Mouse (Mus musculus): ENCODE measurements around the gene Tmc8.

Gene Tmc8

GRCm38 (mm10) chr11:117781993-117782704, at the start of gene Tmc8, which contains the start of gene Tmc6:
Tmc8 (plus strand) TSS chr11:117782076.
Tmc6 (minus strand) TSS chr11:117782198.
- DNase-seq (ENCODE audit: low spot score in 2 of 2), result peak; percentile 64 to 83

DNA sequence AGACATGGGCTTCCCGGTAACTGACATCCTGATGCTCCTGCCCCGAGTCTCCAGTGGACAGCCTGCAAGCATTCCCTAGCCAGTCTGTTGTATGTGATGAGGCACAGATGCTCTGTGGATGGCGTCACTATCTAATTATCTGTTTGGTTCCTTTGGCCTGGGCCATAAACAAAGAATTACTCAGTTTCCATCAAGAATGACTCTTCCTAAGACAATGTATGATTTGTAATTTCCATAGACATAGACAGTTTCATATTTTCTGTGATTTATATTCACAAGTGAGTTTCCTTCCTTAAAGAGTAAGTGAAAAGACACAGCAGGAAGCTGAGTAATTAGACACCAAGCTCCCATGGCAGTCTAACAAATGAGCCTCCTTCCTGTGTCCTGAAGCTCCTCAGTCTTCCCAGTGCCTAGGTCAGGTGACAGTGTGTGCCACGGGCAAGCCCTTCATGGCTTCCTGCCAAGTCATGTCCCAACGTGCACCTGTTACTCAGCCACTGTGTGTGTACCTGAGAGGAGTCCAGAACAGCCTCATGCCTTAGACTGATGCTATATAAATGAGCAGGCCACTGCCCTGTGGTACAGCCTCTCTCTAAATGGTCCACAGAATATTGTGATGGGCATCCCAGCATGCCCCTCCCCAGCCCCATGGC, 45.7 kb upstream of the Tmc8 start:
- no peak for DNase-seq (ENCODE audit: low spot score in 2 of 2)

- DNase-seq (ENCODE audit: low spot score in 2 of 2), result no peak
Observed at GRCm38 (mm10) chr11:117738123-117738522, 43.8 kb upstream of the Tmc8 start.

DNA sequence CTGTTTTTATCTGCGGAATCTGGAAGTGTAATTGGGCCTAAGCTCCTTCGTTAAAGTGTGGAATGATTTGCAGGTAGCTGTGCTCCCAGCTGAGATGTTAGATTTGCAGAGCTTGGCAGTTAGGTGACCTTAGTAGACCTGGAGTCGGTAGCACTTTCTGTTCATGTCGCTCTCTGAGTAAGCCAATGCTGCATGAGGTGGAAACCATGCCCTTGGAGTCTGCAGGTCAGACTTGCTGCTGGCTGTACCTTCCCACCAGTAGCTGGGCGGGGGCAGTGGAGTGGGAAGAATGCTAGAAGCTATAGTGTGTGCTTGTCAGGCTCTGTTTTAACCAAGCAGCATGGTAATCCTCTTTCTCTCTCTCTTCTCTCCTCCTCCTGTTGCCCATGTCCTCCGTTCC, 40.7 kb upstream of the Tmc8 start:
- no peak for DNase-seq (ENCODE audit: low spot score in 2 of 2)

DNA sequence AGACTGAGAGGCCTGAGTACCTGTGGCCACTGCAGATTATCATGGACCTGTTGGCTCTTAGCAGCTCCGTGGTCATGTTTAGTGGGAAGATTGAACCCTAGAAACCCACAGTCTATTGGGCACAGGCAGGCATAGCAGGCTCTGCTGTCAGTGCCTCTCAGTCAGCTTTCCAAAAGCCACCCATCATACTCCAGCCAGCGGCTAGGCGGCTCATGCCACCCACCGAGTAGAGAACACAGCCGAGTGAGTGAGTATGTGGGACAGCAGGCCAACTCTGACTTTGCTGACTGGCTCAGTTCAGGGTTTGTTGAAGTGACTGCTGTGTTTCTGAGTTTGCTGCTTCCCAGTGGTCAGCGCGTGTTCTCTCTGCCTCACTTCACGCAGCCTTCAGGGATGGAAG, 39.6 kb upstream of the Tmc8 start:
- DNase-seq (ENCODE audit: low spot score in 2 of 2), result no peak

- no peak for DNase-seq (ENCODE audit: low spot score in 2 of 2)
Observed at GRCm38 (mm10) chr11:117742715-117743114, 39.2 kb upstream of the Tmc8 start.

GRCm38 (mm10) chr11:117743454-117744030, 38.3 kb upstream of the Tmc8 start:
- DNase-seq (ENCODE audit: low spot score in 2 of 2), result no peak

GRCm38 (mm10) chr11:117748628-117749027, 33.2 kb upstream of the Tmc8 start:
- no peak for DNase-seq (ENCODE audit: low spot score in 2 of 2)

DNA sequence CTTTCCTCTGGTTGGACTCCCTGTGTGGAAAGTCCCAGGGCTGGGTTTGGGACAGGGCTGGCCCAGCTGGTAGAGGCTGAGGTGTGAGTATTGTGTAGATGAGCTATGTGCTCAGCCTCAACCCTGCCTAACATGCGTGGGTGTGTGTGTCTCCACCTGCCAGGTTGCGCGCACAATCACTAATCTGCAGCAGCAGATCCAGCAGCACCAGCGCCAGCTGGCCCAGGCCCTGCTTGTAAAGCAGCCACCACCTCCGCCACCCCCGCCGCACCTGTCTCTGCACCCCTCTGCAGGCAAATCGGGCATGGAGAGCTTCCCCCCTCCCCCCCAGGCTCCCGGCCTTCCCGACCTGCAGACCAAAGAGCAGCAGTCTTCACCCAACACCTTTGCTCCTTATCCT, 32.5 kb upstream of the Tmc8 start:
- no peak for DNase-seq (ENCODE audit: low spot score in 2 of 2)

DNA sequence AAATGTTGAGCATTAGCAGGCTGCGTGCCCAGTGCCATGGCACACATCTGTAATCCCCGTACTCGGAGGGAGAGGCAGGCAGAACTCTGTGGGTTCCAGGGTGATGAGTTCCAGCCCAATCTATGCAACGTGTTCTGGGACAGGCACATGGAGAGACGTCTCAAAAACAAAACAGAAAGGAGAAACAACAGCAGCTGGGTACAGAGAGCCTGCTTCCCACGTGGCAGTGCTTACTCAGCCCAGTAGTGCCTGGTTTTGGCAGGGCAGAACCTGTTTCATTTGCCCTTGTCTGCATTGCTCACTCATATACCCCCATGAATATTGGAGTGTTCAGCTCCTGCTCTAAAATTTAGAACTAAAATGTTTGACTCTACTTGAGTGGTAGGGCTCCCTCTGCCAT, 30.3 kb upstream of the Tmc8 start:
- no peak for DNase-seq (ENCODE audit: low spot score in 2 of 2)

DNA sequence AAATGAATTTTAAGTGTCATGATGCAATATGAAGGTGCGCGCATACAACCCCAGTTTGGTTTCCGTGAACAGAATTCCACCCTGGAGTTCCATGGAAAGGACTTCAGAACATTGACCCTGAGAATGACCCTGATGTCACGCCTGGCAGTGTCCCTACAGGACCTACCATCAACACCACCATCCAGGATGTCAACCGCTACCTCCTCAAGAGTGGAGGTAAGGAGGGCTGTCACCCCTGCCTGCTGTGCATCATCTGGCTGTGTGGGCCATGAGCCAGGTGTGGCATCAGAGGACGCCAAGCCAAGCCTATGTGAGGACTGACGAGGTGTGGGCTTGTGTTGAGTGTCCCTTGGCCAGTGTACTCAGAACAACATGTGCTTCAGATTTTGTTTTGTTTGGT, 26.0 kb upstream of the Tmc8 start:
- DNase-seq (ENCODE audit: low spot score in 2 of 2), result no peak

- no peak for DNase-seq (ENCODE audit: low spot score in 2 of 2)
Observed at GRCm38 (mm10) chr11:117759267-117759666, 22.6 kb upstream of the Tmc8 start.

DNA sequence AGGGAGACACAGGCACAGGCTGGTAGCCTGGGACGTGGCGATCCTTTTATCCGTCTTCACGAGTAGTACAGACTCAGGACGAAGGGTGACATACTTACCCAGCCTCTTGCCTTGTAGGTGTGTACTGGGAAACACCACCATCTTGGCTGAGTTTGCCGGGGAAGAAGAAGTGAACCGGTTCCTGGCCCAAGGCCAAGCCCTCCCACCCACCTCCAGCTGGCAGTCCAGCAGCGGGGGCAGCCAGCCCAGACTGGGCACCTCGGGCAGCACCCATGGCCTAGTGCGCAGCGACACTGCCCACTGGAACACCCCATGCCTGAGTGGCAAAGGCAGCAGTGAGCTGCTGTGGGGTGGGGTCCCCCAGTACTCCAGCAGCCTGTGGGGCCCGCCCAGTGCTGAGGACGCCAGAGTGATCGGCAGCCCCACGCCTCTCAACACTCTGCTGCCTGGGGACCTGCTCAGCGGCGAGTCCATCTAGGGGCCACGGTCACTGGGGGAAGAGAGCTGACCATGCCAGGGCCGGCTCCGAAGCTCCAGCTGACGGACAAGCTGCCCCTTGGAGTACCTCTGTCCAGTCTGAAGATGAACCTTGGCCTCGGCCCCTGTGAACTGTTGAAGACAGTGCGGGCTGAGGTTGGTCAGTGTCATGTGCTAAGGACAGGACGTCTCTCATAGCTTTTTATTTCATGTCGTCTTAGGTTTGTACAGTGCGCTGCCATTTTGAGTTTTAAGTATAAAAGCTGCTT, 21.3 kb upstream of the Tmc8 start:
- DNase-seq (ENCODE audit: low spot score in 2 of 2), result no peak

DNA sequence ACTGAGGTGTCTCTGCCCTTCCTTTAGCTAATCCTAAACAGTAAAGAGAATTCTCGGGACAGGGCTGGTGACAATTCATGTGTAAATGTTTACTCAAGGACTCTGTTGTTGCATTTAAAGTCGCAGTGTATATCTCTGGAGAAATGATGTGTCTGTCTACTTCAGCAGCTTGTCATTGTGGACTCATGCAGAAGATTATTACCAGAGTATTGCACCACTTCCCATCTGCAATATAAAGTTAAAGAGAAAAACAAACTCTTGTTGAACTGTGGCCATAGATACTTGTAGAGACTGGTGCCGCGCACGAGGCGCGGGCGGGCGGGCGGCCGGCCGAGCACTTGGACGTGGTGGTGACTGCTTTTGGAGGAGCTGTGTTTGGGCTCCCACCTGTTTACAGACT, 20.1 kb upstream of the Tmc8 start:
- DNase-seq (ENCODE audit: low spot score in 2 of 2), result no peak

DNA sequence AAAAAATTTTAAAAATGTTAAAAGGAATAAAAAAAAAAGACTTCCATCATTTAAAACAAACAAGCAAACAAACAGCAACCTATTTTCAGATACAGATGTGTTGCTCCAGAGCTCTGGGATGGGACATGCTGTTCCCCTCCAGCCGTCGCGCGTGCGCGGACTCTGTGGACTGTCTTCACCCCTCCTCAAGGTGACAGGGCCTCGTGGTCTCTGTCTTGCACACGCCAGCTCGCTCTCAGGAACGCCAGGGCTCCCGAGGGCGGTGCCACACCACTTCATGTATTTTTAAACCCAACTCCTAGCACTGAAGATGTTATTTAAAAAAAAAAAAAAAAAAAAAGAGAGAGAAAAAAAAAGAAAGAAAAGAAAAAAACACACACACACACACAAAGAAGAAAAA, 19.6 kb upstream of the Tmc8 start:
- peak in 1 of 2 experiments; percentile 44 for DNase-seq (ENCODE audit: low spot score in 2 of 2)

DNA sequence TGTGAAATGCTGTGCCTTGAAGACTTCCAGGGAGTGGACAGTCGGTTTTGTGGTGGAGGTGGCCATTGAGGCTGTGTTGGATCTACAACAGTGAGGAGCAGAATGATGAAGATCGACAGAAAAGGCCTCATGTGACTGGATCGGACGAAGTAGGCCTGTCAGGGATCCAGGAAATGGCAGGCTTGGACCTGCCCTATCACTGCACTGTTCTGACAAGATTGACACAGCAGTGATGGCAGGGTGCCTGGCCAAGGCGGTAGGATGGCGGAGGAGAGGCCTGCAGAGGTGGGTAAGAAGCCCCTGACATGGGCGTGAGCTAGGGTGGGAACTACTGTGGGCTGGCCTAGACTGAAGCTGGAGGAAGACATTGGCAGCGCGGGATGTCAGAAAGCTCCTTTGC, 17.6 kb upstream of the Tmc8 start:
- no peak for DNase-seq (ENCODE audit: low spot score in 2 of 2)

- DNase-seq (ENCODE audit: low spot score in 2 of 2), result no peak
Observed at GRCm38 (mm10) chr11:117765361-117765760, 16.5 kb upstream of the Tmc8 start.

DNA sequence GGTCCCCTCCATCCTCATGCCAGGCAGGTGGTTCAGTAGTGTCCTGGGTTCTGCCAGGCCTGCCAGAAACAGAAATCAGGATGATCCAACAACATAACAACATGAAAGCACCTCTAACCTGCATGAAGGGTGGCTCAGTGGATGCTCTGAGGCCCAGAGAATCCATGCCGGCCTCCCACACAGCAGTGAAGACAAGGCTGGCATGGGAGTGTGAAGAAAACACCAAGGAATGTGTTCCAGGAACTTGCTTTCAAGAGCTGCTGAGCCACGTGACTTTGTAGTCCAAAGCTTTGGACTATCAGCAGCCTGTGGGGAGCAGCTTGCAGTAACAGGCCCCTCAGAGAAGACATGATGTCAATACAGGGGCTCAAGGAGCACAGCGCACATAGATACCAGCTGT, 15.6 kb upstream of the Tmc8 start:
- no peak for DNase-seq (ENCODE audit: low spot score in 2 of 2)

DNA sequence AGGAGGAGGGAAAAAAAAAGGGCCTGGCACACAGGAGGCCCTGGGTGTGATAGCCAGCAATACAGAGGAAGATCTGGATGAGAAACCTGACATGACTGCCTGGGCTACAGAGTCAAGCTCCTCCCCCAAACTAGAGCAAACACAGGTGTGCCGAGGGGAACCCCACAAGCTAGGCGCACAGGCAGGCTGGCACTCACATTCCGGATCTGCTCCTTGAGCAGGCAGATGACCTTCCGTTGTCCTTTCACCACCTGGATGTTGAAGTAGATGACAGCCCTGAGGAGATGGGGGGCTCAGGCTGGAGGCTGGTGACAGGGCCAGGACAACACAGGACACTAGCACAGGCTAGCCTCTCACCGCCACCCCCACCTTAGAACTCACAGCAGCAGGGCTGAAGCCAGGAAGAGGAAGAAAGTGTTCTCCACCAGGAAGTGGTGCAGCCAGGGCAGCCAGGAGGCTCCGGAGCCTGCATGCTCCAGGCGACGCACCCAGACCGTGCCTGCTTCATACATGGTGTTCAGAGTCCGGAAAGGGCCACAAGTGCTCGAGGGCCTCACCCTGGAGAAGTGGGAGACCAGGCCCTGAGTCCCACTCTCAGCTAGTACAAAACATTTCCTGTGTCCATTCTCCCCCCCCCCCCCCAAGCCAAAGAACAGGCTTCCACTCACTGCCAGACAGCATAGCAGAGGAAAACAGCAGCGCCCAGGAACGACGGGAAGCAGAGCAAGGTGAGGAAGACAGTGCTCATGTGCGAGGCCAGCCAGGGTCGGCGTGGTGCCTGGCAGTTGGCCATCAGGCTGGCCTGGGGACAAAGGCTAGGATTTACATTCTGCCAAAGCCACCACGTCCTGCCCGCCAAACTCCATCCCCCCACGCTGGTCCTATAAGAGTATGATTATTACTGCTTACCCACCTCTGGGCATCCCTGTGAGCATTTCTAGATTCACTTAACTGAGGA, 12.9 kb upstream of the Tmc8 start:
- no peak for DNase-seq (ENCODE audit: low spot score in 2 of 2)

DNA sequence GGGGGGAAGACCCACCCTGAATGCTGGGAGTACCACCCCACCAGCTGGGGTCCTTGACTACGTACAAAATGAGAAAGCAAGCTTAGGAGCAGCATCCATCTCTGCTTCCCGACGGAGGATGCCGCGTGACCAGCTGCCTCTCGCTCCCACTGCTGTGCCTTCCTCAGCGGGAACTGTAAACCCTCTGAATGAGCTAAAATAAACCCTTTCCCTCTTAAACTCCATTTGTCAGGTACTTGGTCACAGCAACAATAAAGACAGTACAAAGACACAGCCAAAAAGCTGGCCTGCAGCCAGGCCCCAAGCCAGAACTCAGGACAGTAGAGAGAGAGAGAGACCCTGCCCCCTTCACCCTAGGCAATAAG, 12.2 kb upstream of the Tmc8 start:
- DNase-seq (ENCODE audit: low spot score in 2 of 2), result no peak

GRCm38 (mm10) chr11:117770407-117770806, 11.5 kb upstream of the Tmc8 start:
- no peak for DNase-seq (ENCODE audit: low spot score in 2 of 2)

Measured in heart, adult 9 months (tissue).